In the genomic region with DNA sequence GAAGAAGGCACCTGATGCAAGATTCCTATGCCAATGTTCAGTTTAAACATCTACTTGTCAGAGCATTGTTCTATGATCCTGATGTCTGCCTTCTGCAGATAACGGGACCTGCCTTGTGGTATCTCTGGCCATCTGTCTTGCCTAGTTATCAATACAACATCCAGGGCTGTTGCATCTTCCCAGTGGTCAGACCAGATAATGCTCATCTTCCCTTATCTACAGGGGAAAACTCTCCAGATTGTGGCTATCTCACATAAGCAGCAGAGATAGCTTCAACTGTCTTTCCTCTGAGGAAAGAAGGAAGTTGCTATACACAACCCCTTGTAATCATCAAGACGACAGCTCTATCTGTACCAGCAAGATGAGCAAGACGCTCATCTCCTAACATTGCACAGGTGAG, we compare ENCODE assay signal across 26 mouse cellular contexts.
DNase-seq lines count a peak whose midpoint lies in the region; ATAC-seq and TF ChIP-seq lines count a peak whose summit lies in the region.
"Had no signal": no experiment of that assay in that cellular context is flagged by ENCODE, and none has a peak within 500 bp of the region (broad histone marks: within the 10 kb centered on the region; RNA-seq: fewer than 3 reads in every experiment).

No protein-coding gene starts in this region.

- TF ChIP-seq EP300 in liver, postnatal 0 days (IDR thresholded peaks at IDR 0.05; ENCODE audit: low read depth) = no peak

- H3K4me3 ChIP-seq in liver, embryonic 12.5 days = no peak overlapping the region
- H3K4me3 ChIP-seq in liver, postnatal 0 days (ENCODE audit: low read depth, low read length) = no peak overlapping the region
- H3K4me3 ChIP-seq: embryonic facial prominence, embryonic 13.5 days; embryonic facial prominence, embryonic 15.5 days; erythroblast, embryonic 14.5 days; forebrain, embryonic 10.5 days; forebrain, embryonic 12.5 days had no signal

- no peak overlapping the region for H3K27ac ChIP-seq in liver, embryonic 12.5 days
- no peak overlapping the region for H3K27ac ChIP-seq in liver, postnatal 0 days (ENCODE audit: low read depth)
- H3K27ac ChIP-seq: embryonic facial prominence, embryonic 13.5 days; embryonic facial prominence, embryonic 15.5 days; forebrain, embryonic 10.5 days; forebrain, embryonic 12.5 days had no signal

- H3K9ac ChIP-seq in liver, embryonic 12.5 days = no peak overlapping the region
- no peak overlapping the region for H3K9ac ChIP-seq in liver, postnatal 0 days (replicated peaks)
- H3K9ac ChIP-seq: embryonic facial prominence, embryonic 13.5 days; embryonic facial prominence, embryonic 15.5 days; forebrain, embryonic 12.5 days had no signal

- H3K27me3 ChIP-seq in liver, embryonic 12.5 days (replicated peaks) = no peaks in the 10 kb centered on the region
- H3K27me3 ChIP-seq in liver, postnatal 0 days (ENCODE audit: insufficient read depth, low read length) = no peaks in the 10 kb centered on the region
- H3K27me3 ChIP-seq: CH12.LX; embryonic facial prominence, embryonic 13.5 days; embryonic facial prominence, embryonic 15.5 days; forebrain, embryonic 12.5 days; Patski had no signal

- no peaks in the 10 kb centered on the region for H3K4me1 ChIP-seq in liver, embryonic 12.5 days
- H3K4me1 ChIP-seq in liver, postnatal 0 days (ENCODE audit: insufficient read depth) = no peaks in the 10 kb centered on the region
- H3K4me1 ChIP-seq: embryonic facial prominence, embryonic 13.5 days; embryonic facial prominence, embryonic 15.5 days had no signal

- no peak overlapping the region for H3K4me2 ChIP-seq in liver, embryonic 12.5 days
- no peak overlapping the region for H3K4me2 ChIP-seq in liver, postnatal 0 days (ENCODE audit: low read depth, low read length)
- H3K4me2 ChIP-seq: embryonic facial prominence, embryonic 13.5 days; embryonic facial prominence, embryonic 15.5 days; forebrain, embryonic 12.5 days had no signal

- 19% methylated on average over 3 of the region's 3 CpGs for WGBS in liver, embryonic 12.5 days (ENCODE audit: insufficient replicate concordance)
- 53% methylated on average over 3 of the region's 3 CpGs for WGBS in liver, postnatal 0 days (ENCODE audit: insufficient replicate concordance)

- H3K9me3 ChIP-seq in liver, embryonic 12.5 days (replicated peaks) = no peaks in the 10 kb centered on the region
- no peaks in the 10 kb centered on the region for H3K9me3 ChIP-seq in liver, postnatal 0 days (ENCODE audit: low read length)
- H3K9me3 ChIP-seq: embryonic facial prominence, embryonic 13.5 days; embryonic facial prominence, embryonic 15.5 days; forebrain, embryonic 10.5 days; forebrain, embryonic 12.5 days had no signal

- DNase-seq in liver, postnatal 0 days = no peak
- DNase-seq in kidney, postnatal 25 days = no peak
- no peak for DNase-seq in kidney, postnatal 36 days
- DNase-seq: adrenal gland, adult 8-10 months; adrenal gland, postnatal 14 days; adrenal gland, postnatal 36 days; B cell, adult 2 months; cerebellum, adult 11-12 months; cerebellum, adult 2 months; cerebellum, adult 9-10 months; cerebellum, postnatal 10 days; cerebellum, postnatal 25 days; embryo, embryonic 11 days had no signal

- 0 out of 2 replicates have a peak, but pooled peaks have one; percentile 15 for ATAC-seq in liver, embryonic 12.5 days
- no peak for ATAC-seq in liver, postnatal 0 days
- ATAC-seq in common myeloid progenitor, adult 5-6 weeks (replicated peaks; ENCODE audit: low read depth, poor library complexity, severe bottlenecking) = 0 out of 2 replicates have a peak, but pooled peaks have one; percentile 18
- ATAC-seq: activated CD4-positive, CD25-positive, alpha-beta regulatory T cell, adult 4 months; CD4-positive, CD25-positive, alpha-beta regulatory T cell, adult 4 months; forebrain, embryonic 14.5 days; forebrain, embryonic 16.5 days; Patski had no signal

- H3K36me3 ChIP-seq in liver, embryonic 12.5 days = no peaks in the 10 kb centered on the region
- H3K36me3 ChIP-seq in liver, postnatal 0 days (replicated peaks; ENCODE audit: insufficient read depth, low read length) = no peaks in the 10 kb centered on the region
- H3K36me3 ChIP-seq: embryonic facial prominence, embryonic 13.5 days; embryonic facial prominence, embryonic 15.5 days; forebrain, embryonic 10.5 days; forebrain, embryonic 12.5 days had no signal

- TF ChIP-seq CTCF in liver, postnatal 0 days (IDR thresholded peaks at IDR 0.05; ENCODE audit: low read depth) = no peak
